Mouse (Mus musculus) stomach, embryonic 16.5 days (tissue): ENCODE measurements at regions not wholly inside any gene's neighbourhood (a gene's known extent, or its start where the extent isn't known, plus 50 kb on each side); places are given as distances from the start of the nearest gene placed in this dataset.

Experiments used
- ATAC-seq: fragments of 200-750 bp; cut with Nextera tagmentation; 2 replicates; pipeline ENCODE4 v1.8.0; 2017; ENCODE audit warnings: moderate number of reproducible peaks, moderate TSS enrichment; ENCODE audit not compliant: insufficient read depth, low FRiP score
- H3K27ac ChIP-seq: fragments of 300-500 bp; sonication (generic); 2 replicates; pipeline ENCODE4 v1.5.1; 2014; ENCODE audit warnings: low read length
- H3K27me3 ChIP-seq: fragments of 300-500 bp; sonication (generic); 2 replicates; pipeline ENCODE4 v1.6.1; 2014; ENCODE audit warnings: low read length, control low read depth, mixed read lengths; ENCODE audit not compliant: control insufficient read depth, insufficient read depth
- H3K36me3 ChIP-seq: fragments of 300-500 bp; sonication (generic); 2 replicates; pipeline ENCODE4 v1.6.1; 2014; ENCODE audit warnings: low read length; ENCODE audit not compliant: control insufficient read depth, insufficient read depth
- H3K4me1 ChIP-seq: fragments of 300-500 bp; sonication (generic); 2 replicates; pipeline ENCODE4 v1.6.1; 2014; ENCODE audit warnings: low read length, control low read depth, mixed read lengths; ENCODE audit not compliant: control insufficient read depth, insufficient read depth
- H3K4me2 ChIP-seq: fragments of 300-500 bp; sonication (generic); 2 replicates; pipeline ENCODE4 v1.6.1; 2014; ENCODE audit warnings: low read depth, low read length, mixed read lengths
- H3K4me3 ChIP-seq: fragments of 300-500 bp; sonication (generic); replicated peaks from 2 replicates; pipeline ENCODE4 v1.5.1; 2014; ENCODE audit warnings: mild to moderate bottlenecking, low read length
- H3K9ac ChIP-seq: fragments of 300-500 bp; sonication (generic); 2 replicates; pipeline ENCODE4 v1.6.1; 2014; ENCODE audit warnings: low read length
- H3K9me3 ChIP-seq: fragments of 300-500 bp; sonication (generic); replicated peaks from 2 replicates; pipeline ENCODE4 v1.6.1; 2016; ENCODE audit warnings: low read length, control low read depth; ENCODE audit not compliant: control insufficient read depth
- WGBS: fragments of 180-500 bp; shearing (Covaris S2); extraction: QIAGEN DNeasy Blood & Tissue Kit; methylation state at CpG from one replicate; pipeline ENCODE4 v1.1.7; 2014; 5-methylcytosine and 5-hydroxymethylcytosine counted together

- Histone ChIP-seq H3K9me3 (no peaks in the 10 kb centered on the region), H3K4me3 (no peak overlapping the region), H3K36me3 (no peaks in the 10 kb centered on the region), H3K4me2 (no peak overlapping the region), H3K27me3 (no peaks in the 10 kb centered on the region), H3K27ac (peak overlapping the region; percentile 42; the same call in 1 of the 2 replicates), H3K9ac (no peak overlapping the region), H3K4me1 (peaks cover 10% of the 10 kb centered on the region)
- whole genome bisulfite sequencing, result 56% methylated on average over 4 of the region's 4 CpGs
- no peak for ATAC-seq
These were observed 153.8 kb upstream of the Kbtbd8 start for GRCm38 (mm10) chr6:94963204-94963603.

GRCm38 (mm10) chr6:94962411-94963087 lies 154.5 kb upstream of the Kbtbd8 start:
- Histone ChIP-seq H3K4me2 (no peak overlapping the region), H3K27me3 (no peaks in the 10 kb centered on the region), H3K27ac (peak overlapping the region; percentile 42; the same call in 1 of the 2 replicates), H3K4me1 (peaks cover 10% of the 10 kb centered on the region), H3K9me3 (no peaks in the 10 kb centered on the region), H3K36me3 (no peaks in the 10 kb centered on the region), H3K4me3 (no peak overlapping the region), H3K9ac (no peak overlapping the region)
- WGBS, result 29% methylated on average over 7 of the region's 7 CpGs
- no peak for ATAC-seq

GRCm38 (mm10) chr6:94961821-94962220 lies 155.2 kb upstream of the Kbtbd8 start:
- Histone ChIP-seq H3K9me3 (no peaks in the 10 kb centered on the region), H3K27ac (no peak overlapping the region), H3K27me3 (no peaks in the 10 kb centered on the region), H3K4me3 (no peak overlapping the region), H3K4me2 (no peak overlapping the region), H3K9ac (no peak overlapping the region), H3K36me3 (no peaks in the 10 kb centered on the region), H3K4me1 (peaks cover 8% of the 10 kb centered on the region)
- no peak for ATAC-seq
- 89% methylated on average over 1 of the region's 1 CpGs for WGBS

GRCm38 (mm10) chr6:94957990-94958389 lies 159.1 kb upstream of the Kbtbd8 start:
- peaks cover 4% of the 10 kb centered on the region for H3K4me1 ChIP-seq
- H3K4me2 ChIP-seq, result no peak overlapping the region
- no peak overlapping the region for H3K4me3 ChIP-seq
- H3K9me3 ChIP-seq, result peaks cover 7% of the 10 kb centered on the region; the same call in 1 of the 2 replicates
- no peak overlapping the region for H3K27ac ChIP-seq
- H3K9ac ChIP-seq, result no peak overlapping the region
- no peaks in the 10 kb centered on the region for H3K27me3 ChIP-seq
- ATAC-seq, result no peak
- no peaks in the 10 kb centered on the region for H3K36me3 ChIP-seq
- 65% methylated on average over 6 of the region's 6 CpGs for WGBS

GRCm38 (mm10) chr6:94957172-94957668 lies 159.8 kb upstream of the Kbtbd8 start:
- Histone ChIP-seq H3K4me1 (no peaks in the 10 kb centered on the region), H3K9me3 (peaks cover 7% of the 10 kb centered on the region; the same call in 1 of the 2 replicates), H3K27me3 (no peaks in the 10 kb centered on the region), H3K4me2 (no peak overlapping the region), H3K36me3 (no peaks in the 10 kb centered on the region), H3K9ac (no peak overlapping the region), H3K27ac (no peak overlapping the region), H3K4me3 (no peak overlapping the region)
- WGBS, result 81% methylated on average over 6 of the region's 6 CpGs
- ATAC-seq, result no peak

- no peak for ATAC-seq
- Histone ChIP-seq H3K4me2 (no peak overlapping the region), H3K27ac (no peak overlapping the region), H3K36me3 (no peaks in the 10 kb centered on the region), H3K9me3 (peaks cover 7% of the 10 kb centered on the region; the same call in 1 of the 2 replicates), H3K9ac (no peak overlapping the region), H3K4me3 (no peak overlapping the region), H3K27me3 (no peaks in the 10 kb centered on the region), H3K4me1 (no peaks in the 10 kb centered on the region)
- WGBS, result 65% methylated on average over 2 of the region's 2 CpGs
These were observed 162.5 kb upstream of the Kbtbd8 start for GRCm38 (mm10) chr6:94954580-94954979.

- H3K27ac ChIP-seq, result no peak overlapping the region
- no peaks in the 10 kb centered on the region for H3K27me3 ChIP-seq
- H3K4me3 ChIP-seq, result no peak overlapping the region
- H3K4me1 ChIP-seq, result no peaks in the 10 kb centered on the region
- 85% methylated on average over 4 of the region's 4 CpGs for WGBS
- peaks cover 7% of the 10 kb centered on the region; the same call in 1 of the 2 replicates for H3K9me3 ChIP-seq
- H3K4me2 ChIP-seq, result no peak overlapping the region
- no peak overlapping the region for H3K9ac ChIP-seq
- no peaks in the 10 kb centered on the region for H3K36me3 ChIP-seq
- ATAC-seq, result no peak
These were observed 163.4 kb upstream of the Kbtbd8 start for GRCm38 (mm10) chr6:94953658-94954057.

GRCm38 (mm10) chr6:94951971-94952768 lies 164.9 kb upstream of the Kbtbd8 start:
- Histone ChIP-seq H3K27ac (no peak overlapping the region), H3K4me1 (no peaks in the 10 kb centered on the region), H3K9ac (no peak overlapping the region), H3K4me3 (no peak overlapping the region), H3K36me3 (no peaks in the 10 kb centered on the region), H3K9me3 (peaks cover 7% of the 10 kb centered on the region; the same call in 1 of the 2 replicates), H3K27me3 (no peaks in the 10 kb centered on the region), H3K4me2 (no peak overlapping the region)
- 92% methylated on average over 7 of the region's 7 CpGs for WGBS
- ATAC-seq, result no peak

- peaks cover 7% of the 10 kb centered on the region; the same call in 1 of the 2 replicates for H3K9me3 ChIP-seq
- no peak overlapping the region for H3K4me3 ChIP-seq
- H3K36me3 ChIP-seq, result no peaks in the 10 kb centered on the region
- no peaks in the 10 kb centered on the region for H3K27me3 ChIP-seq
- no peak overlapping the region for H3K9ac ChIP-seq
- H3K4me1 ChIP-seq, result peaks cover 5% of the 10 kb centered on the region
- no peak overlapping the region for H3K27ac ChIP-seq
- no peak overlapping the region for H3K4me2 ChIP-seq
- ATAC-seq, result no peak
- 82% methylated on average over 5 of the region's 5 CpGs for WGBS
These were observed 166.1 kb upstream of the Kbtbd8 start for GRCm38 (mm10) chr6:94950944-94951343.
